Mouse (Mus musculus) embryonic facial prominence, embryonic 14.5 days (tissue): Measurements from ENCODE around the gene Riox1. TPM values are rescaled to one million over a fixed set of nuclear protein-coding genes. Genes with fewer than 3 reads are reported as not detected.
"Not testable (repeated sequence)": the region's sequence is repeated elsewhere in the genome, so short reads cannot be mapped to it uniquely, and the experiment has no call there.

Source experiments
- ATAC-seq: fragments of 200-750 bp; cut with Nextera tagmentation; 2 replicates; pipeline ENCODE4 v1.8.0; 2017; ENCODE audit warnings: low read depth, moderate number of reproducible peaks, moderate TSS enrichment
- DNase-seq: peaks from one replicate; pipeline ENCODE4 v3.0.0-alpha.2; 2015; ENCODE audit warnings: low spot score
- H3K27ac ChIP-seq: fragments of 300-500 bp; sonication (generic); replicated peaks from 2 replicates; pipeline ENCODE4 v1.5.1; 2014; ENCODE audit warnings: low read depth, mild to moderate bottlenecking, low read length, moderate library complexity
- H3K27me3 ChIP-seq: fragments of 300-500 bp; sonication (generic); replicated peaks from 2 replicates; pipeline ENCODE4 v1.6.1; 2014; ENCODE audit warnings: low read length; ENCODE audit not compliant: control insufficient read depth, insufficient read depth
- H3K36me3 ChIP-seq: fragments of 300-500 bp; sonication (generic); 2 replicates; pipeline ENCODE4 v1.6.1; 2014; ENCODE audit warnings: low read length, mixed read lengths; ENCODE audit not compliant: control insufficient read depth, insufficient read depth
- H3K4me1 ChIP-seq: fragments of 300-500 bp; sonication (generic); 2 replicates; pipeline ENCODE4 v1.6.1; 2014; ENCODE audit warnings: antibody characterized with exemption, low read length; ENCODE audit not compliant: control insufficient read depth, insufficient read depth
- H3K4me2 ChIP-seq: fragments of 300-500 bp; sonication (generic); 2 replicates; pipeline ENCODE4 v1.6.1; 2014; ENCODE audit warnings: low read depth, mild to moderate bottlenecking, low read length, moderate library complexity, mixed read lengths
- H3K4me3 ChIP-seq: fragments of 300-500 bp; sonication (generic); 2 replicates; pipeline ENCODE4 v1.5.1; 2014; ENCODE audit warnings: low read depth, mild to moderate bottlenecking, low read length
- H3K9ac ChIP-seq: fragments of 300-500 bp; sonication (generic); 2 replicates; pipeline ENCODE4 v1.6.1; 2014; ENCODE audit warnings: low read depth, mild to moderate bottlenecking, low read length, moderate library complexity, mixed read lengths
- H3K9me3 ChIP-seq: fragments of 300-500 bp; sonication (generic); 2 replicates; pipeline ENCODE4 v1.6.1; 2016; ENCODE audit warnings: low read length; ENCODE audit not compliant: control insufficient read depth
- WGBS: fragments of 180-500 bp; shearing (Covaris S2); extraction: QIAGEN DNeasy Blood & Tissue Kit; methylation state at CpG from one replicate; pipeline ENCODE4 v1.1.7; 2014; 5-methylcytosine and 5-hydroxymethylcytosine counted together
- polyA plus RNA-seq: library from polyadenylated mRNA; unstranded; fragments of >200 nt; fragmentation: Nextera tagmentation; extraction: Ambion mirVana; gene quantifications from 2 replicates; pipeline ENCODE4 v1.2.1, GENCODE M21; 2014

Gene Riox1
- polyA plus RNA-seq, 1 experiment from 2014 or later: 11.8 TPM

DNA sequence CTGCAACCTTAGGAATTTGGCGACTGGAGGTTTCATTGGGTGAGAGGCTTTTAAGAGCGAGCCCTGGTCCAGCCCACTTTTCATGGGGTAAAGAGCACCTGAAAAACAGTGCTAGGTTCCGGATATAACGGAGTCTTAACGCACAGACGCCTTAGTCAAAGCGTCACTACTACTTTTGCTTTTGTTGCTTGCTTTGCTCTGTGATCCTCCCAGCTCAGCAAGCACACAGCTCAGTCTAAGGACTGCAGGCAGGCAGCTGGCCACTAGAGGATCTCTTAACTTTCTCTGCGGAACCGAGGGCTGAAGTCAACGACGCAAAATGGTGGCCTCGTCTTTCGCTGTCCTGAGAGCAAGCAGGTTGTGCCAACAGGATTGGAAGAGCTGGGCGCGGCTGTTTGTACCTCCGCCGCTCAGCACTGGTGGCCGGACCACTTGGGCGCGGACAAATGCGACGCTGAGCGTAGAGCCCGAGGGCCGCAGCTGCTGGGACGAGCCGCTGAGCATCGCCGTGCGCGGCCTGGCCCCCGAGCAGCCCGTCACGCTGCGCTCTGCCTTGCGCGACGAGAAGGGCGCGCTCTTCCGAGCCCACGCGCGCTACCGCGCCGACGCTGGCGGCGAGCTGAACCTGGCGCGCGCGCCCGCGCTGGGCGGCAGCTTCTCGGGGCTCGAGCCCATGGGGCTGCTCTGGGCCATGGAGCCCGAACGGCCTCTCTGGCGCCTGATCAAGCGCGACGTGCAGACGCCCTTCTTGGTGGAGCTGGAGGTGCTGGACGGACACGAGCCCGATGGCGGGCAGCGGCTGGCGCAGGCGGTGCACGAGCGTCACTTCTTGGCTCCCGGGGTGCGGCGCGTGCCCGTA lies 37.4 kb downstream of the Riox1 start, which contains the start of gene Acot2:
Gene Acot2 (plus strand): TSS at position 279 of the 859 bp plus-strand sequence.
- H3K4me1 ChIP-seq: 0 out of 2 replicates have a peak, but pooled peaks cover 4% of the 10 kb centered on the region
- H3K36me3 ChIP-seq: peaks cover under 1% of the 10 kb centered on the region; the same call in 1 of the 2 replicates
- peak within 1 kb of the TSS; percentile 63 for H3K4me2 ChIP-seq
- peak within 1 kb of the TSS; percentile 64 for H3K4me3 ChIP-seq
- peak within 1 kb of the TSS; percentile 83 for H3K9ac ChIP-seq
- DNase-seq (peak; percentile 95), ATAC-seq (peak; percentile 96)
- H3K9me3 ChIP-seq: no peaks in the 10 kb centered on the region
- under 1% methylated on average over 32 of the region's 80 CpGs for WGBS
- peak within 1 kb of the TSS; percentile 96 for H3K27ac ChIP-seq
- H3K27me3 ChIP-seq: no peaks in the 10 kb centered on the region

DNA sequence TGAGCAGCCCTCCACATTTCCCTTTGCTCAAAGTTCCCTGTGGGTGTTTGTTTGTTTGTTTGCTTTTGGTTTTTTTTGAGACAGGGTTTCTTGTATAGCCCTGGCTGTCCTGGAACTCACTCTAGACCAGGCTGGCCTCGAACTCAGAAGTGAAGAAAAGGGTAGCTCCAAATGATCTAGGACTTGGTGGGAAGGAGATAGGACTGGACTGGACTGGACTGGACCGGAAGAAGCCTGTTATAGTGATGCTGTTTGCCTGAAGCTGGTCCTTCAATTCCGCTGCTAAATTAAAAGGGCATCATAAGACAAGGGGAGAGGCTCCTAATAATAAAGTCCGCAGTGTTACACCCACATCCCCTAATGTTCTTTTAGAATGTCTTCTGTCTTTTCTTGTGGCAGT lies 38.1 kb downstream of the Riox1 start:
- H3K4me1 ChIP-seq: 0 out of 2 replicates have a peak, but pooled peaks cover 4% of the 10 kb centered on the region
- H3K27me3 ChIP-seq: no peaks in the 10 kb centered on the region
- 71% methylated on average over 4 of the region's 4 CpGs for WGBS
- DNase-seq (no peak), ATAC-seq (no peak)
- H3K36me3 ChIP-seq: peaks cover 7% of the 10 kb centered on the region; the same call in 1 of the 2 replicates
- peak overlapping the region; percentile 83 for H3K9ac ChIP-seq
- peak overlapping the region; percentile 96 for H3K27ac ChIP-seq
- no peaks in the 10 kb centered on the region for H3K9me3 ChIP-seq
- H3K4me3 ChIP-seq: peak overlapping the region; percentile 64
- H3K4me2 ChIP-seq: peak overlapping the region; percentile 63

DNA sequence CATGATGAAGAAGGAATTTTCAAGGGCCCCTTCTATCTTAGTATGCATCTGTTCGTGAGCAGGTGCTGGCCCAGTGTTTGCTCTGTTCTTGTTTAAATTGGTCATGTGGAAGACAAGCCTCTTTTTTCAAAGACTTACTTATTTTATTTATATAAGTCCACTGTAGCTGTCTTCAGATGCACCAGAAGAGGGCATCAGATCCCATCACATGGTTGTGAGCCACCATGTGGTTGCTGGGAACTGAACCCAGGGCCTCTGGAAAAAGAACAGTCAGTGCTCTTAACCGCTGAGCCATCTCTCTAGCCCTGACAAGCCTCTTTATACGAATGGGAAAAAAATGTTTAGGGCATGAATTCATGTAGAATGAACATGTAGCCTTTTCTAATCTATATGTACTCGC lies 39.0 kb downstream of the Riox1 start:
- Histone ChIP-seq H3K4me2 (no peak overlapping the region), H3K9ac (no peak overlapping the region), H3K27ac (no peak overlapping the region), H3K36me3 (peaks cover 8% of the 10 kb centered on the region; the same call in 1 of the 2 replicates), H3K9me3 (no peaks in the 10 kb centered on the region), H3K4me3 (no peak overlapping the region), H3K4me1 (0 out of 2 replicates have a peak, but pooled peaks cover 4% of the 10 kb centered on the region), H3K27me3 (no peaks in the 10 kb centered on the region)
- ATAC-seq: no peak
- no peak for DNase-seq
- WGBS: 96% methylated on average over 4 of the region's 4 CpGs

DNA sequence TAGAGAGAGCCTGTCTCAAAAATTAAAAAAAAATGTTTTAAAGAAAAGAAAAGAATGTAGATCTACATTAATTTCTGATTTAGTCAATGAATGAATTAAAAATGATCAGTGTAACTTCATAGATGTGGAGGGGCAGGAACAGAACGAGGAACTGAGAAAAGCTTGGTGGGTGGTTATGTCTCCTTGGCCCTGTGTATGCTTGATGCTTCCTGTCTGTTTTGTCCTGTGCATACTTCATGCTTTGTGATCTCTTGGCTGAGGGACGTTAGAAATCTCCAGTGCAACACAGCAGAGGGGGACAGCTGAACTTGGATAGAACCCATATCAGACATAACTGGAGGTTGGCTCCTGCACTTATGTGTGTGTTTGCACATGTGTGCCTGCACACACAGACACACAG lies 46.8 kb downstream of the Riox1 start:
- 48% methylated on average over 2 of the region's 2 CpGs for WGBS
- no peak overlapping the region for H3K4me2 ChIP-seq

DNA sequence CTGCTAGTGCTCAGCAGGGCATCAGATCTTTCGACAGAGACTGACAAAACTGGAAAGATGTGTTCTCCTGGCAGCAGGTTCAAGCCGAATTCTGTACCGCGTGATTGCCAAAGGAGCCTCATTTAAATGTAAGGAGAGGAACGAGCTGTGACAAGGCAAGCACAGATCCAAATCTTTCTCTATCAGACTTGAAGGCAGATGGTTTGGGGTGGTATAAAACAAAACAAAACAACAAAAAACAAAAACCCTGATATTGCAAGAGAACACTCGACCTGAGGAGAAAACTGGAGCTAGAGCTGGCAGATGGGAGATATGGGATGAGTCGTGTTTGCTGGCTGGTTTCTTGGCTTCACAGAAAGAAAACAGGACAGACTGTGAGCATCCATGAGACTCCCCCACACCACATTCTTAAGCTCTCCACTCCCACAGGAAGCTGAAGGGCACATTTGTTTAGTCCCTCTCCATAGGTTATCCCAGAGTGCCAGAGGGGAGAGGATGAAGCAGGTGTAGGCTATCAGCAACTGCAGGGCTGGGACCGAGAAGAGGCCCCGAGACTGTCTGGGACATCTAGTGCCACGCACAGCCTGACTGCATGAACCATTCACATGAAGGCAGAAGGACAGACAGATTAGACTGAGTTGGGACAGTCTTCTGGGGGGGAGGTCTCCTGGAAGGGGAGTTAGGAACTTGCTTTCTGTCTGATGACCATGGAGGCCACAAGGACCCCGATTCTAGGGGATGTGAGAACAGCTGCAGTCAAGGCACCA lies 48.1 kb downstream of the Riox1 start:
- H3K4me2 ChIP-seq: no peak overlapping the region
- DNase-seq: peak; percentile 71
- no peak overlapping the region for H3K27ac ChIP-seq
- H3K27me3 ChIP-seq: no peaks in the 10 kb centered on the region
- no peak overlapping the region for H3K9ac ChIP-seq
- no peak overlapping the region for H3K4me3 ChIP-seq
- no peak for ATAC-seq
- no peaks in the 10 kb centered on the region for H3K9me3 ChIP-seq
- 0 out of 2 replicates have a peak, but pooled peaks cover under 1% of the 10 kb centered on the region for H3K36me3 ChIP-seq
- 56% methylated on average over 11 of the region's 11 CpGs for WGBS
- no peaks in the 10 kb centered on the region for H3K4me1 ChIP-seq

More for the DNA sequence above, 46.8 kb downstream of the Riox1 start:
- Histone ChIP-seq H3K9me3 (no peaks in the 10 kb centered on the region), H3K27ac (no peak overlapping the region), H3K36me3 (peaks cover 8% of the 10 kb centered on the region; the same call in 1 of the 2 replicates), H3K4me1 (no peaks in the 10 kb centered on the region), H3K4me3 (no peak overlapping the region), H3K27me3 (no peaks in the 10 kb centered on the region), H3K9ac (no peak overlapping the region)
- DNase-seq (no peak), ATAC-seq (no peak)

DNA sequence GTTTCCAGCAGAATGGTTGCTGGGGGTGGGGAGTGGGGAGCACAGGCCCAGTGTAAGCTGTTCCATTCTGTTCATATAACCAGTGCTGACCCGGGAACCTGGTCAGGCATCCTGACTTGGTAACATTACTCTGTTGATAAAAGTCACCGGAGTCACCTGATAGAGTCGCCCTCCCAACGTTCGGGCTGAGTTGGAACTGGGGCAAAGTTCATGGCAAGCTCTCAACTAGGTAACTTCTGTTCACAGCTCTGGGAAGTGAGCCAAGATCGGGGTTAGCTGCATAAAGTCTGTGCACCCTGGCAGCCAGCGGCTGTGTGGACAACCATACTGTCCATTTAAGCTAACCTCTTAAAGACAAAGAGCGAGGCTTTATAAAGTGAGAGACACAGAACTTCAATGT lies 48.8 kb downstream of the Riox1 start:
- DNase-seq: peak; percentile 45
- not testable (repeated sequence) for H3K9me3 ChIP-seq, H3K9ac ChIP-seq, H3K36me3 ChIP-seq, H3K4me1 ChIP-seq, H3K27me3 ChIP-seq, H3K4me2 ChIP-seq, H3K27ac ChIP-seq, H3K4me3 ChIP-seq
- 0 out of 2 replicates have a peak, but pooled peaks have one; percentile 33 for ATAC-seq
- WGBS: 50% methylated on average over 8 of the region's 8 CpGs

DNA sequence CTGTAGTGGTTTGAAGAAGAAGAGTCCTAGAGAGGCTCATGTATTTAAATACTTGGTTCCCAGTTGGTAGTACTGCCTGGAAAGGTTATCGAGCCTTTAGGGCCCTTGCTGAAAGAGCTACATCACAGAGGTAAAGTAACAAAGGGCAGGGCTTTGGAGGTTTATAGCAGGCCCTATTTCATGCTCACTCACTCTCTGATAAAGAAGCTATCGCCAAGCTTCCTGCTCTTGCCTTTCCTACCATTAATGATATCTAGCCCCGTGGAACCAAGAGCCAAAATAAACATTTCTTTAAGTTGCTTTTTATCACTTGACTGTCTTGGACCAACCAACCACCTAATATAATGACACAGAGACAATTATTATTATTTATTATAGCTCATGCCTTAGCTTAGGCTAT lies 50.0 kb downstream of the Riox1 start:
- Histone ChIP-seq H3K9me3 (no peaks in the 10 kb centered on the region), H3K36me3 (no peaks in the 10 kb centered on the region), H3K27me3 (no peaks in the 10 kb centered on the region), H3K27ac (no peak overlapping the region), H3K9ac (no peak overlapping the region), H3K4me1 (no peaks in the 10 kb centered on the region), H3K4me2 (no peak overlapping the region), H3K4me3 (no peak overlapping the region)
- 89% methylated on average over 3 of the region's 3 CpGs for WGBS
- DNase-seq (no peak), ATAC-seq (no peak)
